ENCODE assay signal across 9 mouse cellular contexts in the genomic region with DNA sequence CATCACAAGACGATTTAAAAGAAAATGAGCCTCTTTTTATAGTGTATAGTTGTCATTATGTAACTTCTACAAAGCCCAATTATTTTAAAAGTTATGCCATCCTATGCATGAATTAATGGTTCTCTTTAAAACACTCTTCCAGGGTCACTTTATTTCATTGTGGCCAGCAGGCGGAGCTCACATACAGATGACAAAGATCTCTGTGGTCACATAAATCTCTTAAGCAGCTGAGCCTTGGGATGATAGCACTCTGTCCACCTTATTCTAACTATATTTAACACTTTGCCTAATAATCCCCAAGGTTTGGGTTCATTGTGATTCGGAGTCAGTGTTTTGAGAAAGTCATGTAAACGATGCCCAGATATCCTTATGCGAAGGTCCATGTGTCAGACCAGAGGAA. TPM values are rescaled to one million over a fixed set of nuclear protein-coding genes. Genes with fewer than 3 reads are reported as not detected.
DNase-seq lines count a peak whose midpoint lies in the region; ATAC-seq and TF ChIP-seq lines count a peak whose summit lies in the region.
"Had no signal": no experiment of that assay in that cellular context is flagged by ENCODE, and none has a peak within 500 bp of the region (broad histone marks: within the 10 kb centered on the region; RNA-seq: fewer than 3 reads in every experiment).

No protein-coding gene starts in this region.

- H3K9ac ChIP-seq in kidney, embryonic 14.5 days (ENCODE audit: low read depth, low read length) = no peak overlapping the region
- no peak overlapping the region for H3K9ac ChIP-seq in midbrain, postnatal 0 days (replicated peaks; ENCODE audit: low read length, poor library complexity, severe bottlenecking)
- no peak overlapping the region for H3K9ac ChIP-seq in forebrain, embryonic 13.5 days

- no peak overlapping the region for H3K4me3 ChIP-seq in kidney, embryonic 14.5 days (ENCODE audit: low read length)
- no peak overlapping the region for H3K4me3 ChIP-seq in midbrain, postnatal 0 days (ENCODE audit: low read depth, low read length)
- no peak overlapping the region for H3K4me3 ChIP-seq in forebrain, embryonic 13.5 days
- H3K4me3 ChIP-seq: megakaryocyte, embryonic 14.5 days had no signal

- peak; percentile 81 for TF ChIP-seq CTCF in Patski (IDR thresholded peaks at IDR 0.05)
- TF ChIP-seq CTCF in midbrain, postnatal 0 days (IDR thresholded peaks at IDR 0.05) = peak; percentile 83

- CTCF ChIA-PET in Patski (lab: Charles Lee) = interaction anchor here (1.1 to 1.6 kb wide), 4 partner anchors 35 to 199 kb away, joined by 3 to 7 read pairs (median 4); no protein-coding TSS in a partner anchor

- H3K9me3 ChIP-seq in kidney, embryonic 14.5 days (ENCODE audit: control insufficient read depth, low read length) = no peaks in the 10 kb centered on the region
- no peaks in the 10 kb centered on the region for H3K9me3 ChIP-seq in midbrain, postnatal 0 days (ENCODE audit: low read length)
- H3K9me3 ChIP-seq in forebrain, embryonic 13.5 days (replicated peaks) = no peaks in the 10 kb centered on the region

- 46% methylated on average over 5 of the region's 5 CpGs for WGBS in kidney, embryonic 14.5 days
- WGBS in midbrain, postnatal 0 days = 51% methylated on average over 5 of the region's 5 CpGs
- WGBS in forebrain, embryonic 13.5 days = 47% methylated on average over 5 of the region's 5 CpGs

- no peak overlapping the region for H3K27ac ChIP-seq in kidney, embryonic 14.5 days (ENCODE audit: low read depth, low read length)
- no peak overlapping the region for H3K27ac ChIP-seq in midbrain, postnatal 0 days (ENCODE audit: low read depth, low read length)
- H3K27ac ChIP-seq in forebrain, embryonic 13.5 days = no peak overlapping the region

- POLR2A ChIA-PET in Patski (lab: Charles Lee) = no interaction called here

- no peak overlapping the region for H3K4me2 ChIP-seq in kidney, embryonic 14.5 days (replicated peaks; ENCODE audit: low read depth, low read length)
- H3K4me2 ChIP-seq in midbrain, postnatal 0 days (ENCODE audit: low read depth, low read length, poor library complexity, severe bottlenecking) = no peak overlapping the region
- no peak overlapping the region for H3K4me2 ChIP-seq in forebrain, embryonic 13.5 days

- no peaks in the 10 kb centered on the region for H3K27me3 ChIP-seq in kidney, embryonic 14.5 days (ENCODE audit: control insufficient read depth, insufficient read depth, low read length)
- peaks cover 14% of the 10 kb centered on the region for H3K27me3 ChIP-seq in Patski
- no peaks in the 10 kb centered on the region for H3K27me3 ChIP-seq in midbrain, postnatal 0 days (ENCODE audit: insufficient read depth, low read length)
- H3K27me3 ChIP-seq in forebrain, embryonic 13.5 days = no peaks in the 10 kb centered on the region
- H3K27me3 ChIP-seq: megakaryocyte, embryonic 14.5 days had no signal

- no peaks in the 10 kb centered on the region for H3K36me3 ChIP-seq in kidney, embryonic 14.5 days (ENCODE audit: control insufficient read depth, insufficient read depth, low read length)
- no peaks in the 10 kb centered on the region for H3K36me3 ChIP-seq in midbrain, postnatal 0 days (ENCODE audit: insufficient read depth, low read length)
- no peaks in the 10 kb centered on the region for H3K36me3 ChIP-seq in forebrain, embryonic 13.5 days (ENCODE audit: poor library complexity, severe bottlenecking)

- no peak for ATAC-seq in kidney, embryonic 14.5 days (ENCODE audit: low FRiP score, low TSS enrichment)
- ATAC-seq in Patski = no peak
- no peak for ATAC-seq in midbrain, postnatal 0 days (ENCODE audit: low FRiP score)
- ATAC-seq in forebrain, embryonic 13.5 days = no peak

- no peaks in the 10 kb centered on the region for H3K4me1 ChIP-seq in kidney, embryonic 14.5 days (ENCODE audit: control insufficient read depth, insufficient read depth, low read length)
- H3K4me1 ChIP-seq in midbrain, postnatal 0 days (ENCODE audit: insufficient read depth, low read length) = no peaks in the 10 kb centered on the region
- no peaks in the 10 kb centered on the region for H3K4me1 ChIP-seq in forebrain, embryonic 13.5 days
- H3K4me1 ChIP-seq: megakaryocyte, embryonic 14.5 days had no signal

- in situ Hi-C loops in Patski (cut with MboI; ENCODE audit: low pct_unique_long_range_greater_than_20kb) = loop anchor here (5.0 kb wide), 1 partner anchor 164 kb away; no protein-coding TSS in a partner anchor

- DNase-seq in kidney, adult 18-20 months = peak; percentile 65
- DNase-seq in Patski (ENCODE audit: low read depth, low spot score) = no peak
- DNase-seq in cerebellum, postnatal 25 days = peak; percentile 59 to 73
- DNase-seq in layer of hippocampus, adult 11-12 months (ENCODE audit: low spot score) = peak; percentile 58
- peak; percentile 65 for DNase-seq in midbrain, postnatal 0 days (ENCODE audit: low spot score)
- DNase-seq in spleen, postnatal 4 days (ENCODE audit: low spot score in 2 of 2) = no peak

RNA-seq across cellular contexts. Expression of gene Phactr1, which starts 56.9 kb away (rescaled TPM):
- polyA plus RNA-seq in kidney, embryonic 14.5 days (2014; fragmentation: Nextera tagmentation; extraction: Ambion mirVana) = 24.8 and 26.6 TPM in 2 replicates
- 0.08 TPM for polyA plus RNA-seq in Patski (2021)
- 53.9 and 55.1 TPM in 2 replicates for total RNA-seq in midbrain, postnatal 0 days (2014; rRNA removed)
- polyA plus RNA-seq in midbrain, postnatal 0 days (2015; fragmentation: Nextera tagmentation; extraction: Ambion mirVana) = 73.7 and 75.6 TPM in 2 replicates
- polyA plus RNA-seq in forebrain, embryonic 13.5 days (2015; fragmentation: Nextera tagmentation; extraction: Ambion mirVana) = 33.4 and 34.4 TPM in 2 replicates

Comparison
In these comparisons a context has a peak if more than half of its experiments do, and no peak if none do; other contexts are left out.
1. DNase-seq: peak in kidney, adult 18-20 months (single experiment), cerebellum, postnatal 25 days (2 of 2), layer of hippocampus, adult 11-12 months (single experiment) and midbrain, postnatal 0 days (single experiment); none in Patski (single experiment) and spleen, postnatal 4 days (0 of 2).
2. RNA of gene Phactr1, which starts 56.9 kb away (polyA plus RNA-seq): 73.7 to 75.6 TPM in midbrain, postnatal 0 days, 33.4 to 34.4 TPM in forebrain, embryonic 13.5 days and 24.8 to 26.6 TPM in kidney, embryonic 14.5 days; 0.08 TPM in Patski (single experiment); every median in the first group is over 10 times any median in the second.